Mouse (Mus musculus): Measurements from ENCODE around the gene B3gat2.

- TF ChIP-seq POLR2A (IDR thresholded peaks at IDR 0.05; ENCODE audit: borderline replicate concordance, control insufficient read depth, low read depth, low read length) (no peak), CTCF (IDR thresholded peaks at IDR 0.05; ENCODE audit: control insufficient read depth, insufficient read depth, low read length) (no peak)
Measured at GRCm38 (mm10) chr1:23834246-23834645, 72.7 kb downstream of the B3gat2 start.

All from bone marrow, adult 2 months (tissue).